Mouse (Mus musculus): ENCODE results near the gene Slc5a12. TPM values are rescaled to one million over a fixed set of nuclear protein-coding genes. Genes with fewer than 3 reads are reported as not detected.

Gene Slc5a12
- polyA plus RNA-seq (2015; fragmentation: Nextera tagmentation; extraction: Ambion mirVana), result not detected in 2 replicates

- WGBS, result 53% methylated on average over 2 of the region's 2 CpGs
- no peaks in the 10 kb centered on the region for H3K36me3 ChIP-seq
- H3K27me3 ChIP-seq (replicated peaks), result no peaks in the 10 kb centered on the region
- H3K4me1 ChIP-seq, result no peaks in the 10 kb centered on the region
- no peak within 1 kb of the TSS for H3K4me3 ChIP-seq
- no peak within 1 kb of the TSS for H3K4me2 ChIP-seq
- H3K9me3 ChIP-seq, result no peaks in the 10 kb centered on the region
- no peak within 1 kb of the TSS for H3K9ac ChIP-seq
- no peak for ATAC-seq (ENCODE audit: extremely low read depth, insufficient number of reproducible peaks, low FRiP score, low TSS enrichment)
- H3K27ac ChIP-seq (replicated peaks), result no peak within 1 kb of the TSS
These were observed at the start of gene Slc5a12 for GRCm38 (mm10) chr2:110596932-110597331. TSS of gene Slc5a12 (plus strand) at chr2:110597298.

- Histone ChIP-seq H3K9ac (no peak overlapping the region), H3K4me2 (no peak overlapping the region), H3K36me3 (no peaks in the 10 kb centered on the region), H3K9me3 (no peaks in the 10 kb centered on the region), H3K27ac (replicated peaks) (no peak overlapping the region), H3K27me3 (replicated peaks) (no peaks in the 10 kb centered on the region), H3K4me1 (no peaks in the 10 kb centered on the region), H3K4me3 (no peak overlapping the region)
- 80% methylated on average over 1 of the region's 1 CpGs for WGBS
- ATAC-seq (ENCODE audit: extremely low read depth, insufficient number of reproducible peaks, low FRiP score, low TSS enrichment), result no peak
These were observed 41.0 kb upstream of the Slc5a12 start for GRCm38 (mm10) chr2:110556098-110556497.

GRCm38 (mm10) chr2:110562621-110563020, 34.5 kb upstream of the Slc5a12 start:
- H3K27ac ChIP-seq (replicated peaks), result no peak overlapping the region
- no peaks in the 10 kb centered on the region for H3K4me1 ChIP-seq
- no peak overlapping the region for H3K9ac ChIP-seq
- H3K4me2 ChIP-seq, result no peak overlapping the region
- ATAC-seq (ENCODE audit: extremely low read depth, insufficient number of reproducible peaks, low FRiP score, low TSS enrichment), result no peak
- H3K9me3 ChIP-seq, result no peaks in the 10 kb centered on the region
- H3K27me3 ChIP-seq (replicated peaks), result no peaks in the 10 kb centered on the region
- H3K4me3 ChIP-seq, result no peak overlapping the region
- H3K36me3 ChIP-seq, result no peaks in the 10 kb centered on the region
- 59% methylated on average over 2 of the region's 2 CpGs for WGBS

GRCm38 (mm10) chr2:110564673-110565627, 32.1 kb upstream of the Slc5a12 start:
- no peak overlapping the region for H3K4me2 ChIP-seq
- H3K4me1 ChIP-seq, result no peaks in the 10 kb centered on the region
- H3K27me3 ChIP-seq (replicated peaks), result no peaks in the 10 kb centered on the region
- 33% methylated on average over 5 of the region's 5 CpGs for WGBS
- H3K27ac ChIP-seq (replicated peaks), result no peak overlapping the region
- no peak for ATAC-seq (ENCODE audit: extremely low read depth, insufficient number of reproducible peaks, low FRiP score, low TSS enrichment)
- H3K36me3 ChIP-seq, result no peaks in the 10 kb centered on the region
- H3K9me3 ChIP-seq, result no peaks in the 10 kb centered on the region
- H3K4me3 ChIP-seq, result no peak overlapping the region
- no peak overlapping the region for H3K9ac ChIP-seq

DNA sequence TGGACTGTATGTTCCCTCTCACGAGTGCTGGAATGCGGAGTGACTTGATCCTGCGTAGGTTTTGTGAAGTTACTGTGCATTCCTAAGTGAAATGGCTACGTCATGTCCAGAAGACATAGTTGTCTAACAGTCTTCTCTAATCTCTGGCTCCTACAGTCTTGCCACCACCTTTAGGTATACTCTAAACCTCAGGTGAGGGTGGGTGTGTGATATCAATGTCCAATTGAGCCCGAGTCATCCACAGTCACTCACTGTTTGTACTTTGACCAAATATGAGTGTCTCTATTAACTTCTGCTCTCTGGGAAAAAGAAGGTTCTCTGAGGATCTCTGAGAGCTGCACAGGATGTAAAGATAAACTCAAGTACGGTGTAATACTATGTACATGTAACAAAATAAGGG, 10.4 kb upstream of the Slc5a12 start:
- Histone ChIP-seq H3K4me2 (no peak overlapping the region), H3K27ac (replicated peaks) (no peak overlapping the region), H3K4me3 (no peak overlapping the region), H3K9me3 (no peaks in the 10 kb centered on the region), H3K27me3 (replicated peaks) (no peaks in the 10 kb centered on the region), H3K9ac (no peak overlapping the region), H3K36me3 (no peaks in the 10 kb centered on the region), H3K4me1 (no peaks in the 10 kb centered on the region)
- no peak for ATAC-seq (ENCODE audit: extremely low read depth, insufficient number of reproducible peaks, low FRiP score, low TSS enrichment)
- 75% methylated on average over 6 of the region's 6 CpGs for whole genome bisulfite sequencing

- WGBS, result 64% methylated on average over 1 of the region's 1 CpGs
- no peak for ATAC-seq (ENCODE audit: extremely low read depth, insufficient number of reproducible peaks, low FRiP score, low TSS enrichment)
- H3K27me3 ChIP-seq (replicated peaks), result no peaks in the 10 kb centered on the region
These were observed 7.1 kb upstream of the Slc5a12 start for GRCm38 (mm10) chr2:110590007-110590406.

DNA sequence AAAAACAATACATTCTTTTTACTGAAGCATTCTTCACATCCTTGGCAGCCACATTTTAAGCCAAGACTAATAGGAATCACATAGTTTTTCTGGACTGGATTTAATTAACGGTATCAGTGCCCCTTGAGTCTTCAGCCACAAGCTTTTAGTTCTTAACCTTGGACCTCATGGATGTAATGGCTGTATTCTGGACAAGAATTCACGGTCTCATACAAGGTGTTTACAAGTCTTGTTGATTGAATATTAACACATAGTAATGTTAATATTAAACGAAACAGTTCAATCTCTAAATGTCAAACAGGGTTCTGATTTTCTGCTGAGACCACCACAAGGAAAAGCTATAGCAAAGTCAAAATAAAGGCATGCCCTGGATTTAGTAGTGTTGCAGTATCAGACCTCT, 4.8 kb upstream of the Slc5a12 start:
- no peaks in the 10 kb centered on the region for H3K27me3 ChIP-seq (replicated peaks)
- no peaks in the 10 kb centered on the region for H3K36me3 ChIP-seq
- H3K9me3 ChIP-seq, result no peaks in the 10 kb centered on the region
- H3K4me1 ChIP-seq, result no peaks in the 10 kb centered on the region
- no peak overlapping the region for H3K4me3 ChIP-seq
- ATAC-seq (ENCODE audit: extremely low read depth, insufficient number of reproducible peaks, low FRiP score, low TSS enrichment), result no peak
- H3K9ac ChIP-seq, result no peak overlapping the region
- H3K27ac ChIP-seq (replicated peaks), result no peak overlapping the region
- H3K4me2 ChIP-seq, result no peak overlapping the region
- whole genome bisulfite sequencing, result 63% methylated on average over 3 of the region's 3 CpGs

More at GRCm38 (mm10) chr2:110590007-110590406, 7.1 kb upstream of the Slc5a12 start:
- Histone ChIP-seq H3K36me3 (no peaks in the 10 kb centered on the region), H3K4me3 (no peak overlapping the region), H3K4me2 (no peak overlapping the region), H3K9ac (no peak overlapping the region), H3K27ac (replicated peaks) (no peak overlapping the region), H3K9me3 (no peaks in the 10 kb centered on the region), H3K4me1 (no peaks in the 10 kb centered on the region)

DNA sequence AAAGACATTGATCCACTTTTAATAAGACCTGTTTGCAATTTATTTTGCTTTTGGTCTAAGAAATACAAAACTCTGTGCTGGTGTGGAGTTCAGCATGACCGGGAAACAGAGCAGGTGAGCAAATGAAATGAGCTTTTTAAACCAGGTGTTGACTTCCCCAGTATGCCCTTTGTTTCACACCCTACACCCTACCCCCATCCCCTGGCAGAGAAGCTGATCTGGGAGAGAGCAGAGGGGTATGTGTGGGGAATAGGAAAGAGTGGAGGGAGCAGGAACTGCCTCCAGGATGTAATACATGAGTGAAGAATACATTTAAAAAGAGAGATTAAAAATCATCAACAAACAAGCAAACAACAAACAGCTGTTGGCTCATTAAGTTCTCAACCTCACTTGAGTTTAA, 47.3 kb downstream of the Slc5a12 start:
- H3K9me3 ChIP-seq, result no peaks in the 10 kb centered on the region
- H3K4me3 ChIP-seq, result no peak overlapping the region
- H3K27me3 ChIP-seq (replicated peaks), result no peaks in the 10 kb centered on the region
- ATAC-seq (ENCODE audit: extremely low read depth, insufficient number of reproducible peaks, low FRiP score, low TSS enrichment), result no peak
- H3K4me2 ChIP-seq, result no peak overlapping the region
- no peak overlapping the region for H3K27ac ChIP-seq (replicated peaks)
- H3K4me1 ChIP-seq, result no peaks in the 10 kb centered on the region
- WGBS, result 48% methylated on average over 1 of the region's 1 CpGs
- H3K9ac ChIP-seq, result no peak overlapping the region
- H3K36me3 ChIP-seq, result no peaks in the 10 kb centered on the region

- ATAC-seq (ENCODE audit: extremely low read depth, insufficient number of reproducible peaks, low FRiP score, low TSS enrichment), result no peak
- Histone ChIP-seq H3K4me1 (no peaks in the 10 kb centered on the region), H3K4me3 (no peak overlapping the region), H3K27ac (replicated peaks) (no peak overlapping the region), H3K27me3 (replicated peaks) (no peaks in the 10 kb centered on the region), H3K9ac (no peak overlapping the region), H3K4me2 (no peak overlapping the region), H3K9me3 (no peaks in the 10 kb centered on the region), H3K36me3 (no peaks in the 10 kb centered on the region)
These were observed 47.7 kb downstream of the Slc5a12 start for GRCm38 (mm10) chr2:110644846-110645245.

DNA sequence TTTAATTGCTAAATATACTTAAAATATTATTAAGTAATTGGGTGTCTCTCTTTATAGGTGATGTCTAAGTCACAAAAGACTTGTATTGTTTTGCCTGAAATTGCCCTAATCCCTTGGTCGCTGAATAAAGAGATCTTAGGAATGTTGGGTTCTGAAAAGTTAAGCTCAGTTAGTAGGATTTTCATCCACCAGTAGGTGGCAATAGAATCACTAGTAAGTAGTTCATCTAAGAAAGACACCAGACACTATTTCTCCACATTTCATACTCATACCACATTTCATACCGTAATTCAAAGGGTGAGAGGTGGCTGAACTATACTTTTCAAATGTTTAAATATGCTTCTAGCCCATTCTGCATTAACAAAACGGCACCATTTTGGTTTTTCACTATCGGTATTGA, 66.2 kb downstream of the Slc5a12 start:
- Histone ChIP-seq H3K4me2 (no peak overlapping the region), H3K4me3 (no peak overlapping the region), H3K36me3 (no peaks in the 10 kb centered on the region), H3K9ac (no peak overlapping the region), H3K27ac (replicated peaks) (no peak overlapping the region), H3K4me1 (peaks cover 4% of the 10 kb centered on the region), H3K9me3 (no peaks in the 10 kb centered on the region), H3K27me3 (replicated peaks) (no peaks in the 10 kb centered on the region)
- WGBS, result 36% methylated on average over 4 of the region's 4 CpGs
- no peak for ATAC-seq (ENCODE audit: extremely low read depth, insufficient number of reproducible peaks, low FRiP score, low TSS enrichment)

DNA sequence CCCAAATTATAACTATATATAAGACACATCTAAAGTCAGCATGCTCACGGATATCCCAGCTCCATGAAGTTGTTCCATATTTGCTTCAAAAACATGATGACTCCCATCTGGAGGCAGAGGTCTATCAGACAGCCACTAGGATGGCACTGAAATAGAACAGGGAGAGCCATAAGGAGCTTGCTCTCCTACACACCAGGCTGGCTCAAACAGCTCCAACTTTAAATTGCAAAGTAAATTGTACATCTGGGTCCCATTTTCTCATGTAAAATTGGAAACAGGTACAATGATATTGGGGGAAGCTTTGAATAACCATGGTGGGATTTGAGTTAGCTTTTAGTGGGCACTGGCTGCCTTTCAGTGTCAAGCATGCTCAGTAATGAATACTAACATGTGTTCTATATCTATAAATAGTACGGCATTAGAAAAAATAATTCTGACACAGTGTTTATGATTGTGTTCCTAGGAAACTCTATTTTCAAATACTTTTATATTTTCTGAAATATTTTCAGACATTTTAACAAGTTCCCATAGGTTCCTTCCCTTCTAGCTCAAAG, 74.0 kb downstream of the Slc5a12 start:
- Histone ChIP-seq H3K4me1 (peaks cover 12% of the 10 kb centered on the region), H3K4me3 (no peak overlapping the region), H3K4me2 (no peak overlapping the region), H3K27me3 (replicated peaks) (no peaks in the 10 kb centered on the region), H3K36me3 (no peaks in the 10 kb centered on the region), H3K9ac (no peak overlapping the region), H3K27ac (replicated peaks) (no peak overlapping the region), H3K9me3 (no peaks in the 10 kb centered on the region)
- no peak for ATAC-seq (ENCODE audit: extremely low read depth, insufficient number of reproducible peaks, low FRiP score, low TSS enrichment)
- 72% methylated on average over 2 of the region's 2 CpGs for WGBS

Measured in heart, embryonic 13.5 days (tissue).